9 mouse cellular contexts compared by ENCODE assay signal in the genomic region with DNA sequence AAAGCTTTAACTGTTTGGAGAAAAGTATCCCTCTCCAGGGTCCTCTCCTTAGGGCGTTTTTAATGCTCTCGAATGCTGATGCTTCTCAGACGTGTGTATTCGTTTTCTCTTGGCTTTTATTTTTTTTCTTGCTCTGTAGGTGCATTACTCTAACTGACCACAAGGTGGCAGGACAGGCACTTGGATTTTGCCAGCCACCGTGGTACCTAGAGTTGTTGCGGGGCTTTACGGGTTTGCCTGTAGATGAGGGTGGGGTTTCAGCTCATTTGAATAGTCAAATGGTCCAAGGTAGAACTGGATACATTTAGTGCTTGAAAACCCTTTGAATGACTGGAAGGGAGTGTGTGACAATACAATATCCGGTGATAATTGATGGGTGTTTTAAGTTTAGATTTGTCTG.
DNase-seq lines count a peak whose midpoint lies in the region; ATAC-seq and TF ChIP-seq lines count a peak whose summit lies in the region.
"Had no signal": no experiment of that assay in that cellular context is flagged by ENCODE, and none has a peak within 500 bp of the region (broad histone marks: within the 10 kb centered on the region; RNA-seq: fewer than 3 reads in every experiment).

No protein-coding gene starts in this region.

- no peak for ATAC-seq in heart, embryonic 12.5 days (ENCODE audit: insufficient number of reproducible peaks, low FRiP score)
- ATAC-seq in forebrain, postnatal 0 days, result peak; percentile 64
- 0 out of 2 replicates have a peak, but pooled peaks have one; percentile 49 for ATAC-seq in midbrain, postnatal 0 days (ENCODE audit: low FRiP score)

- no peak for TF ChIP-seq EP300 in ES-Bruce4 (IDR thresholded peaks at IDR 0.05; ENCODE audit: insufficient read depth, low read depth, low read length)

- no peaks in the 10 kb centered on the region for H3K36me3 ChIP-seq in heart, embryonic 12.5 days
- no peaks in the 10 kb centered on the region for H3K36me3 ChIP-seq in ES-Bruce4 (ENCODE audit: control insufficient read depth, insufficient read depth, low read length, poor library complexity, severe bottlenecking)
- H3K36me3 ChIP-seq in forebrain, postnatal 0 days (ENCODE audit: insufficient read depth), result no peaks in the 10 kb centered on the region
- H3K36me3 ChIP-seq in midbrain, postnatal 0 days (ENCODE audit: insufficient read depth, low read length), result no peaks in the 10 kb centered on the region

- H3K4me1 ChIP-seq in heart, embryonic 12.5 days (replicated peaks), result no peaks in the 10 kb centered on the region
- H3K4me1 ChIP-seq in ES-Bruce4 (ENCODE audit: control insufficient read depth, insufficient read depth, low read length), result no peaks in the 10 kb centered on the region
- no peaks in the 10 kb centered on the region for H3K4me1 ChIP-seq in forebrain, postnatal 0 days (ENCODE audit: insufficient read depth)
- no peaks in the 10 kb centered on the region for H3K4me1 ChIP-seq in midbrain, postnatal 0 days (ENCODE audit: insufficient read depth, low read length)

- DNase-seq in heart, postnatal 36 days, result peak; percentile 8 to 32
- peak; percentile 52 for DNase-seq in brain, embryonic 18.5 days (ENCODE audit: low read depth, low spot score)
- peak; percentile 87 for DNase-seq in forebrain, postnatal 0 days
- DNase-seq in layer of hippocampus, postnatal 10 days (ENCODE audit: low spot score in 2 of 2), result peak; percentile 63 to 77
- DNase-seq in midbrain, postnatal 0 days (ENCODE audit: low spot score), result peak; percentile 80
- DNase-seq in thymus, postnatal 4 days, result peak; percentile 51

- H3K27me3 ChIP-seq in heart, embryonic 12.5 days (replicated peaks), result no peaks in the 10 kb centered on the region
- no peaks in the 10 kb centered on the region for H3K27me3 ChIP-seq in ES-Bruce4 (ENCODE audit: control insufficient read depth, insufficient read depth, low read length, poor library complexity, severe bottlenecking)
- H3K27me3 ChIP-seq in forebrain, postnatal 0 days (ENCODE audit: insufficient read depth, low read length), result no peaks in the 10 kb centered on the region
- H3K27me3 ChIP-seq in midbrain, postnatal 0 days (ENCODE audit: insufficient read depth, low read length), result no peaks in the 10 kb centered on the region

- H3K4me3 ChIP-seq in heart, embryonic 12.5 days, result no peak overlapping the region
- H3K4me3 ChIP-seq in ES-Bruce4 (ENCODE audit: low read depth, low read length), result no peak overlapping the region
- no peak overlapping the region for H3K4me3 ChIP-seq in forebrain, postnatal 0 days (ENCODE audit: low read depth, low read length)
- H3K4me3 ChIP-seq in midbrain, postnatal 0 days (ENCODE audit: low read depth, low read length), result no peak overlapping the region
- H3K4me3 ChIP-seq: myocyte had no signal

- TF ChIP-seq CTCF in ES-Bruce4 (IDR thresholded peaks at IDR 0.05; ENCODE audit: low read depth, low read length), result peak; percentile 63
- TF ChIP-seq CTCF in forebrain, postnatal 0 days (IDR thresholded peaks at IDR 0.05; ENCODE audit: low read depth), result peak; percentile 97
- TF ChIP-seq CTCF in midbrain, postnatal 0 days (IDR thresholded peaks at IDR 0.05), result peak; percentile 97

- no peaks in the 10 kb centered on the region for H3K9me3 ChIP-seq in heart, embryonic 12.5 days (replicated peaks)
- no peaks in the 10 kb centered on the region for H3K9me3 ChIP-seq in ES-Bruce4 (replicated peaks; ENCODE audit: control insufficient read depth, insufficient read depth, low read length, poor library complexity, severe bottlenecking)
- no peaks in the 10 kb centered on the region for H3K9me3 ChIP-seq in forebrain, postnatal 0 days (ENCODE audit: low read length)
- no peaks in the 10 kb centered on the region for H3K9me3 ChIP-seq in midbrain, postnatal 0 days (ENCODE audit: low read length)

- TF ChIP-seq POLR2A in ES-Bruce4 (IDR thresholded peaks at IDR 0.05; ENCODE audit: insufficient read depth, low read length), result no peak

- intact Hi-C loops in heart, postnatal 36 days (cut with DNase I), result loop anchor here (1.0 to 5.0 kb wide), 4 partner anchors 203 to 1496 kb away; no protein-coding TSS in a partner anchor

- no peak overlapping the region for H3K27ac ChIP-seq in heart, embryonic 12.5 days (ENCODE audit: poor library complexity, severe bottlenecking)
- no peak overlapping the region for H3K27ac ChIP-seq in ES-Bruce4 (ENCODE audit: insufficient read depth, low read length)
- no peak overlapping the region for H3K27ac ChIP-seq in forebrain, postnatal 0 days (ENCODE audit: low read depth, low read length)
- no peak overlapping the region for H3K27ac ChIP-seq in midbrain, postnatal 0 days (ENCODE audit: low read depth, low read length)

- H3K4me2 ChIP-seq in heart, embryonic 12.5 days, result no peak overlapping the region
- H3K4me2 ChIP-seq in forebrain, postnatal 0 days (ENCODE audit: low read depth), result no peak overlapping the region
- H3K4me2 ChIP-seq in midbrain, postnatal 0 days (ENCODE audit: low read depth, low read length, poor library complexity, severe bottlenecking), result no peak overlapping the region

- WGBS in heart, embryonic 12.5 days, result 9% methylated on average over 8 of the region's 8 CpGs
- 6% methylated on average over 8 of the region's 8 CpGs for WGBS in forebrain, postnatal 0 days
- 10% methylated on average over 8 of the region's 8 CpGs for WGBS in midbrain, postnatal 0 days

- H3K9ac ChIP-seq in heart, embryonic 12.5 days, result no peak overlapping the region
- H3K9ac ChIP-seq in ES-Bruce4 (ENCODE audit: low read depth, poor library complexity, severe bottlenecking), result no peak overlapping the region
- no peak overlapping the region for H3K9ac ChIP-seq in forebrain, postnatal 0 days
- H3K9ac ChIP-seq in midbrain, postnatal 0 days (replicated peaks; ENCODE audit: low read length, poor library complexity, severe bottlenecking), result no peak overlapping the region

Comparison
In these comparisons a context has a peak if more than half of its experiments do, and no peak if none do; other contexts are left out.
1. DNase-seq: peak in every context shown above with its lines; median percentile 87 in forebrain, postnatal 0 days; 80 in midbrain, postnatal 0 days; 70 in layer of hippocampus, postnatal 10 days; 52 in brain, embryonic 18.5 days; 51 in thymus, postnatal 4 days; 20 in heart, postnatal 36 days.